Mouse (Mus musculus) retina, adult 2 months (tissue): ENCODE data around the gene Borcs5.

ENCODE experiments used
- DNase-seq: peaks from one replicate; pipeline ENCODE4 v3.0.0-alpha.2; 2012; ENCODE audit warnings: low read depth, low spot score

The Borcs5 gene

GRCm38 (mm10) chr6:134717886-134718667 is 78.8 kb downstream of the Borcs5 start:
- DNase-seq = no peak

- DNase-seq = no peak
Observed at GRCm38 (mm10) chr6:134718668-134719065, 79.4 kb downstream of the Borcs5 start.

GRCm38 (mm10) chr6:134719156-134719555 is 79.8 kb downstream of the Borcs5 start:
- DNase-seq = no peak

DNA sequence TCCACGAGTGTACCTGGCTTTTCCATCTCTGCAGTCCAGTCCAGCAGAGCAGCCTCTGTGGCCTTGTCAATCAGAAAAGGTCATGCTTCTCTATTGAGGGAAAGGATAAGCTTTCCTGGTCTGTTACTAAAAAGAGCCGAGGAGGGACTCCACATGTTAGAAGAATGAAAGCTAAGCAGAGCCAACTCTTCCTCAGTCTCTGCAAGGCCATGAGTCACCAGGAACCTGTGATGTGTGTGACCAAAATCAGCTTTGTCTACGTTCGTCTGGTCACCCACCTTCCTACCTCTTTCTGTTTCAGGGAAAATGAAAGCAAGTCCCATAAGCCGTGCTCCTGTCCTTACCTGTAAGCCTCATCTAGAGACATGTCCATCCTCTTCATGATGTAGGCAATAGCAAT is 80.8 kb downstream of the Borcs5 start:
- no peak for DNase-seq

- DNase-seq = no peak
Observed at GRCm38 (mm10) chr6:134721729-134722269, 82.5 kb downstream of the Borcs5 start.

GRCm38 (mm10) chr6:134722906-134723305 is 83.6 kb downstream of the Borcs5 start:
- DNase-seq = no peak

- DNase-seq = no peak
Observed at GRCm38 (mm10) chr6:134723326-134723725, 84.0 kb downstream of the Borcs5 start.

- DNase-seq = no peak
Observed at GRCm38 (mm10) chr6:134723833-134724553, 84.7 kb downstream of the Borcs5 start.

DNA sequence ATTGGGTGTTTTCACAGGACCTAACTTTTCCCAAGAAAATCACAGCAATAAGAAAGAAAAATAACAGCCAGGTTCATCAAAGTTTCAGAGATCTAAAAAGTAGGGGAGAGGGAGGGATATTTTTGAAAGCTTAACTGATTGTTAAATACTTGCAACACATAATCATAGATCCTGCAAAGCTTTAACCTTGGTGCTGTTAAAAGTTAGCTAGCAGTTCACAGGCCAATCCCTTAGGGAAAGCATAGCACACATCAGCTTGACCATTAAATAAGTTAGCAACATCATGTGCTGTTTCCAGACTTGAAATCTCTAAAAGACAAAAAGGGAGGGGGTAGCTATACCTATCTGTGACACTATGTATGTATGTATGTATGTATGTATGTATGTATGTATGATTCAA is 86.1 kb downstream of the Borcs5 start:
- DNase-seq = no peak

DNA sequence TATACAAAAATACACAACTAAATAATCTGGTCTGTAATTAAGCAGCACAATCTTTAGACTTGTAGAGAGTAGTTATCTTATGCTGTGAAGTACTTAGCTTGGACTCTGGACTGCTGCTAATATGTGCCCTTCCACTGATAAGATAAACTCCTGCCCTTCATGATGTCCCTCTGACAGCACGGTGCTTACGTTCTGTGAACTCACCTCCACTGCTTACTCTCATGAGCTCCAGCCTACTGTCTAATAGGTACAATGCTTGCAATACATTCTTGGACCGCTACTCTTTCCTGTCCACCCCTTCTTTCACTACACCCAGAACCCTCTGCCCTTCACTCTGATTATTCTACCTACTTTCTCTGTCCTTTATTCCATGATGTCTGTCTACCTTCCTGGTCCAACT is 91.7 kb downstream of the Borcs5 start:
- DNase-seq = no peak

DNA sequence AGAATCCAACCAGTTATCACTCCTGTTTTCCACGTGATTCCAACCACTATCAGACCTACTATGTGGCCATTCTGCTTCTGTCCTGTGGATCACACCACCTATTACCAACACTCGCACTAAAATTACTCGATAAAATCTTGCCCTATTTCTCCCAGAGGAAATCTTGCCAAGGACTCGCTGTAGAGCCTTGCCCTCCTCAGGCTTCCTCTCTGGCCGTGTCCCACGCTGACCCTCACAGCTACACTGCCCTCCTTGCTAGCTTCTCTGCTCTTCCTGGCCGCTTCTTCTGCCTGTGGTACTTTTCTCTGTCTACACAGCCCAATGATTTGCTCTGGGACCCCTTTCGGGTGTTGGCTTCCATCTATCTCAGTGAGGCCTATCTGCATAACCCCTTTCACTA is 93.5 kb downstream of the Borcs5 start:
- DNase-seq = no peak

GRCm38 (mm10) chr6:134733800-134734221 is 94.5 kb downstream of the Borcs5 start:
- no peak for DNase-seq

- no peak for DNase-seq
Observed at GRCm38 (mm10) chr6:134736853-134737252, 97.5 kb downstream of the Borcs5 start.

DNA sequence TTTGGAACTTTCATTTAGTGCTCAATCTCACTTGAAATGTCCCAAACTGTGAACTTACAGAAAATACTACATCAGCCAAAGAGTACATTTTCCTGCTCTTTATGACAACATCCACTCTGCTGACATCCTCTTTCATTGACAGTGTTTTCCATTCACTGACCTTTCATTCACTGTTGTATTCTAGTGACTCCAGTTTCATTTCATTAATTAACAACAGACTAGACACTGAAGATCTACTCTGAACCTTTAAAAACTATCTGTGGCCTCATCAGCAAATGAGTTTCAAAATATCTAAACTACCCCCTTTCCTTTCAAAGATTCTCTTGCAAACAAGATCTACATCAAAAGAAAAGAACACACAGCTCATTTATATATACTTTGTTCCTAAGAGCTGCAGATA is 104.3 kb downstream of the Borcs5 start:
- no peak for DNase-seq

DNA sequence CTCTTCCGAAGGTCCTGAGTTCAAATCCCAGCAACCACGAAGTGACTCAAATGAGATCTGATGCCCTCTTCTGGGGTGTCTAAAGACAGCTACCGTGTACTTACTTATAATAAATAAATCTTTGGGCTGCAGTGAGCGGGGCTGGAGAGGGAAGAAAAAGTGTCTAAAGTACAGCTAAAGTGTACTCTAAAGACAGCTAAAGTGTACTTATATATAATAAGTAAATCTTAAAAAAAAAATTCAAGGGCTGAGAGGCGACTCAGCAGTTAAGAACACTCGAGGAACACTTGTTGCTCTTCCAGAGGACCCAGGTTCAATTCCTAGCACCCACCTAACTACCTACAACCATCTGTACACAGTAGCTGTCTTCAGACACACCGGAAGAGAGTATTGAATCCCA is 106.6 kb downstream of the Borcs5 start:
- no peak for DNase-seq

DNA sequence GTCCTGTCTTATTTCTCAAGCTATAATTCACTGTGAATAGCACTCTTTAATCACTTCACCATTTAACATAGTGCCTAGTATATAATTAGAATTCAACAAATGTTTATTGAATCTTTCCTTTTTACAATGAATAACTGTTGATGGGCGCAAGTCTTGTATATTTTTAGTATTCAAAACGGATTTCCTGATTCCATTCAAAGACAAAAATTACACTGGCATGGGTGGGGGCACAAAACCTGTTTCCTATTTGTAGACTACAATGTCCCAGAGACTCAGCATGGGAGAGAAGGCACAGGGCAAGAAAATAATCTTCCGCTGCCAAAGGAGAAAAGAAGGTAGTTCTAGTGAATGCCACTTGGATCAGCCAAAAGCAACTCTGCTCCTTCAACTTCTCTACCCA is 108.8 kb downstream of the Borcs5 start:
- no peak for DNase-seq

- no peak for DNase-seq
Observed at GRCm38 (mm10) chr6:134751087-134751486, 111.8 kb downstream of the Borcs5 start.

GRCm38 (mm10) chr6:134751883-134752647 is 112.8 kb downstream of the Borcs5 start:
- no peak for DNase-seq

GRCm38 (mm10) chr6:134753412-134753811 is 114.1 kb downstream of the Borcs5 start:
- DNase-seq = no peak

GRCm38 (mm10) chr6:134753858-134754257 is 114.5 kb downstream of the Borcs5 start:
- no peak for DNase-seq

DNA sequence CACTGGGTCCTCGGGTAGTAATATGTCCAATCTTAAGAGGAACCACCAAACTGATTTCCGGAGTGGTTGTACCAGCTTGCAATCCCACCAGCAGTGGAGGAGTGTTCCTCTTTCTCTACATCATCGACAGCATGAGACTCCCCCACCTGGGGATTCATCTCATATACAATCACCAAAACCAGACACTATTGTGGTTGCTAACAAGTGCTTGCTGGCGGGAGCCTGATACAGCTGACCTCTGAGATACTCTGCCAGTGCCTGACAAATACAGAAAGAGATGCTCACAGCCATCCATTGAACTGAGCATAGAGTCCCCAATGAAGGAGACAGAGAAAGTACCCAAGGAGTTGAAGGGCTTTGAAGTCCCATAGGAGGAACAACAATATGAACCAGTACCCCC is 116.7 kb downstream of the Borcs5 start:
- no peak for DNase-seq
